Mouse (Mus musculus): ENCODE measurements around the gene Slc35c2. TPM values are rescaled to one million over a fixed set of nuclear protein-coding genes. Genes with fewer than 3 reads are reported as not detected.

Gene Slc35c2
- total RNA-seq, 1 experiment: 36.4 TPM

GRCm38 (mm10) chr2:165252801-165253200 lies 34.9 kb downstream of the Slc35c2 start:
- H3K36me3 ChIP-seq (ENCODE audit: control insufficient read depth, insufficient read depth, low read length, poor library complexity, severe bottlenecking): no peaks in the 10 kb centered on the region
- in situ Hi-C loops (cut with MboI; ENCODE audit: low sequenced_read_pairs in 2 of 2, unreplicated experiment in 2 of 2): no loop called here

DNA sequence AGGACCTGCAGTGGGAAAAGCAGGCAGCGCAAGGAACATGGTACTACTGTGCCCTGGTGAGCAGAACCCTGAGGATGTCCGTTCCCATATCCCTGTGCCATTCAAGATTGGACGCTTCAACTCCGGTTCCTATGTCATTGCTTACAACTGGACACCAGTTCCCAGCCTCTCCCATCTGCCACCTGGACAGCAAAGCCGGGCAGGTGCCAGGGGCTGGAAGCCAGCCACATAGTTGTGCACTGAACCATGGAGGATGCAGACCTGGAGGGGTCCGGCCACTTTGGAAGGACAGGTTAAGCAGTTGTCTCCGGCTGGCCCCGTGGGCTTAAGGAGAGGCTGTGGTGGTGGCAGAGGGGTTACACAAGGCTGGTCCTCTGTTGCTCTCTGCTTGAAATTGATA lies 35.3 kb downstream of the Slc35c2 start:
- in situ Hi-C loops (cut with MboI; ENCODE audit: low sequenced_read_pairs in 2 of 2, unreplicated experiment in 2 of 2): no loop called here
- H3K9ac ChIP-seq (ENCODE audit: insufficient read depth, low read depth, low read length, poor library complexity, severe bottlenecking): no peak overlapping the region
- no peak for DNase-seq (ENCODE audit: low read depth, low spot score)
- H3K4me3 ChIP-seq (ENCODE audit: insufficient read depth in 1 of 2, low read depth in 1 of 2, low read length in 2 of 2, poor library complexity in 1 of 2, severe bottlenecking in 1 of 2): no peak overlapping the region
- no peak overlapping the region for H3K27ac ChIP-seq (ENCODE audit: insufficient read depth, low read depth, low read length, poor library complexity, severe bottlenecking)
- H3K4me1 ChIP-seq (ENCODE audit: control insufficient read depth in 2 of 2, insufficient read depth in 2 of 2, low read length in 2 of 2, poor library complexity in 1 of 2): peaks cover 2 to 10% of the 10 kb centered on the region in 2 experiments; a peak in 2 of 4 replicates
- no peaks in the 10 kb centered on the region for H3K36me3 ChIP-seq (ENCODE audit: control insufficient read depth, insufficient read depth, low read length, poor library complexity, severe bottlenecking)
- no peak for TF ChIP-seq MAFK (IDR thresholded peaks at IDR 0.05; ENCODE audit: insufficient read depth, low read depth, low read length)
- TF ChIP-seq ZC3H11A (IDR thresholded peaks at IDR 0.05; ENCODE audit: borderline replicate concordance, low read depth, low read length): no peak
- no peak for TF ChIP-seq ZNF384 (IDR thresholded peaks at IDR 0.05; ENCODE audit: low read depth, low read length)
- TF ChIP-seq CHD2 (IDR thresholded peaks at IDR 0.05; ENCODE audit: low read depth, low read length): no peak
- no peak for TF ChIP-seq HCFC1 (IDR thresholded peaks at IDR 0.05; ENCODE audit: borderline replicate concordance, insufficient read depth, low read length)
- no peaks in the 10 kb centered on the region for H3K9me3 ChIP-seq (ENCODE audit: control insufficient read depth, insufficient read depth, low read depth, low read length)

More at GRCm38 (mm10) chr2:165252801-165253200, 34.9 kb downstream of the Slc35c2 start:
- H3K27ac ChIP-seq (ENCODE audit: insufficient read depth, low read depth, low read length, poor library complexity, severe bottlenecking): no peak overlapping the region
- no peak overlapping the region for H3K4me3 ChIP-seq (ENCODE audit: insufficient read depth in 1 of 2, low read depth in 1 of 2, low read length in 2 of 2, poor library complexity in 1 of 2, severe bottlenecking in 1 of 2)
- H3K9ac ChIP-seq (ENCODE audit: insufficient read depth, low read depth, low read length, poor library complexity, severe bottlenecking): no peak overlapping the region
- peaks cover 2 to 10% of the 10 kb centered on the region in 2 experiments; a peak in 2 of 4 replicates for H3K4me1 ChIP-seq (ENCODE audit: control insufficient read depth in 2 of 2, insufficient read depth in 2 of 2, low read length in 2 of 2, poor library complexity in 1 of 2)
- TF ChIP-seq MAFK (IDR thresholded peaks at IDR 0.05; ENCODE audit: insufficient read depth, low read depth, low read length): no peak
- no peak for TF ChIP-seq ZNF384 (IDR thresholded peaks at IDR 0.05; ENCODE audit: low read depth, low read length)
- no peak for TF ChIP-seq HCFC1 (IDR thresholded peaks at IDR 0.05; ENCODE audit: borderline replicate concordance, insufficient read depth, low read length)
- TF ChIP-seq CHD2 (IDR thresholded peaks at IDR 0.05; ENCODE audit: low read depth, low read length): no peak
- TF ChIP-seq ZC3H11A (IDR thresholded peaks at IDR 0.05; ENCODE audit: borderline replicate concordance, low read depth, low read length): no peak
- DNase-seq (ENCODE audit: low read depth, low spot score): no peak
- H3K9me3 ChIP-seq (ENCODE audit: control insufficient read depth, insufficient read depth, low read depth, low read length): no peaks in the 10 kb centered on the region

DNA sequence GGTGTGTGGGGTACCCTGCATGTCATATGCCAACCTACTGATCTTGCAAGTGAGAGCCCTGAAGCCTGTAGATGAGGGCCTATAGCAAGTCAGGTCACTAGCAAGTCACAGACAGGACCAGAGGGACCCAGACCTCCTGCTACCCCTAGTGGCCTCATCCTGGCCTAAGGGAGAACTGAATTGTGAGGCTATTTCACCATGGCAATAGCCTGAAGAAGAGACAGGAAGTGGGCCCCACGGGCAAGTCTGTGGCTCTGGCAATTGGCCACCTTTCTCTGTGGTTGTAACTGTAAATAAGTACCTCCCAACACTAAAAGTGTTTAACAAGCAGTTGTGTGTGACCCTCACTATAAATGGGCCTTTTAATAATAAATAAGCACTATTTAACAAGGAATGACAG lies 36.8 kb downstream of the Slc35c2 start:
- Histone ChIP-seq H3K4me3 (ENCODE audit: insufficient read depth in 1 of 2, low read depth in 1 of 2, low read length in 2 of 2, poor library complexity in 1 of 2, severe bottlenecking in 1 of 2) (no peak overlapping the region), H3K9me3 (ENCODE audit: control insufficient read depth, insufficient read depth, low read depth, low read length) (no peaks in the 10 kb centered on the region), H3K9ac (ENCODE audit: insufficient read depth, low read depth, low read length, poor library complexity, severe bottlenecking) (no peak overlapping the region), H3K27ac (ENCODE audit: insufficient read depth, low read depth, low read length, poor library complexity, severe bottlenecking) (no peak overlapping the region), H3K36me3 (ENCODE audit: control insufficient read depth, insufficient read depth, low read length, poor library complexity, severe bottlenecking) (no peaks in the 10 kb centered on the region), H3K4me1 (ENCODE audit: control insufficient read depth in 2 of 2, insufficient read depth in 2 of 2, low read length in 2 of 2, poor library complexity in 1 of 2) (peaks cover 2 to 14% of the 10 kb centered on the region in 2 experiments; a peak in 2 of 4 replicates)
- TF ChIP-seq CHD2 (IDR thresholded peaks at IDR 0.05; ENCODE audit: low read depth, low read length): no peak
- in situ Hi-C loops (cut with MboI; ENCODE audit: low sequenced_read_pairs in 2 of 2, unreplicated experiment in 2 of 2): no loop called here
- DNase-seq (ENCODE audit: low read depth, low spot score): no peak

GRCm38 (mm10) chr2:165248967-165249366 lies 38.7 kb downstream of the Slc35c2 start:
- DNase-seq (ENCODE audit: low read depth, low spot score): no peak
- TF ChIP-seq MAFK (IDR thresholded peaks at IDR 0.05; ENCODE audit: insufficient read depth, low read depth, low read length) (no peak), HCFC1 (IDR thresholded peaks at IDR 0.05; ENCODE audit: borderline replicate concordance, insufficient read depth, low read length) (no peak), ZC3H11A (IDR thresholded peaks at IDR 0.05; ENCODE audit: borderline replicate concordance, low read depth, low read length) (no peak), ZNF384 (IDR thresholded peaks at IDR 0.05; ENCODE audit: low read depth, low read length) (no peak)
- Histone ChIP-seq H3K9me3 (ENCODE audit: control insufficient read depth, insufficient read depth, low read depth, low read length) (no peaks in the 10 kb centered on the region), H3K4me1 (ENCODE audit: control insufficient read depth in 2 of 2, insufficient read depth in 2 of 2, low read length in 2 of 2, poor library complexity in 1 of 2) (peaks cover 0 to 4% of the 10 kb centered on the region in 2 experiments; a peak in 1 of 4 replicates), H3K27ac (ENCODE audit: insufficient read depth, low read depth, low read length, poor library complexity, severe bottlenecking) (no peak overlapping the region), H3K9ac (ENCODE audit: insufficient read depth, low read depth, low read length, poor library complexity, severe bottlenecking) (no peak overlapping the region), H3K36me3 (ENCODE audit: control insufficient read depth, insufficient read depth, low read length, poor library complexity, severe bottlenecking) (no peaks in the 10 kb centered on the region), H3K4me3 (ENCODE audit: insufficient read depth in 1 of 2, low read depth in 1 of 2, low read length in 2 of 2, poor library complexity in 1 of 2, severe bottlenecking in 1 of 2) (no peak overlapping the region)
- in situ Hi-C loops (cut with MboI; ENCODE audit: low sequenced_read_pairs in 2 of 2, unreplicated experiment in 2 of 2): no loop called here

DNA sequence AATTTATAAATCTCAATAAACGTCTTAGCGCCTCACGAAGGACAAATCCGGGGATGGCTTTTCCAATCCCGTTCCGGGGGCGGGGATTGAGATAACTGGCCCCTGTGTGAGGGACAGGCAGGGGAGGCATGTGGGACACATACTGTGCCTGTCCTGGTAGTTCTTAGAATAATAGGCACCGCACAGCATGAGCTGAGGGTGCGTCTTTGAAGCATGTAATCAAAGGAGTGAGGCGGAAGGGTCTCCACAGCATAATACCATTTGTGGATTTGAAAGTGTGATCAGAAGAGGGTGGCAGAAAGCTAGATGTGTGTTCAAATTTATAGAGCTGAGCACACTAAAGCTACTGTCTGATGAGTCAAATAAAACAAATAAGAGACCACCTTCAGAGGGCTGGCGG lies 41.3 kb downstream of the Slc35c2 start:
- Histone ChIP-seq H3K36me3 (ENCODE audit: control insufficient read depth, insufficient read depth, low read length, poor library complexity, severe bottlenecking) (no peaks in the 10 kb centered on the region), H3K4me1 (ENCODE audit: control insufficient read depth in 2 of 2, insufficient read depth in 2 of 2, low read length in 2 of 2, poor library complexity in 1 of 2) (peaks cover 0 to 4% of the 10 kb centered on the region in 2 experiments; a peak in 1 of 4 replicates), H3K4me3 (ENCODE audit: insufficient read depth in 1 of 2, low read depth in 1 of 2, low read length in 2 of 2, poor library complexity in 1 of 2, severe bottlenecking in 1 of 2) (no peak overlapping the region), H3K27ac (ENCODE audit: insufficient read depth, low read depth, low read length, poor library complexity, severe bottlenecking) (no peak overlapping the region), H3K9ac (ENCODE audit: insufficient read depth, low read depth, low read length, poor library complexity, severe bottlenecking) (no peak overlapping the region), H3K9me3 (ENCODE audit: control insufficient read depth, insufficient read depth, low read depth, low read length) (no peaks in the 10 kb centered on the region)
- TF ChIP-seq HCFC1 (IDR thresholded peaks at IDR 0.05; ENCODE audit: borderline replicate concordance, insufficient read depth, low read length) (no peak), MAFK (IDR thresholded peaks at IDR 0.05; ENCODE audit: insufficient read depth, low read depth, low read length) (no peak), CHD2 (IDR thresholded peaks at IDR 0.05; ENCODE audit: low read depth, low read length) (no peak), ZNF384 (IDR thresholded peaks at IDR 0.05; ENCODE audit: low read depth, low read length) (no peak), ZC3H11A (IDR thresholded peaks at IDR 0.05; ENCODE audit: borderline replicate concordance, low read depth, low read length) (no peak)
- in situ Hi-C loops (cut with MboI; ENCODE audit: low sequenced_read_pairs in 2 of 2, unreplicated experiment in 2 of 2): no loop called here
- DNase-seq (ENCODE audit: low read depth, low spot score): no peak
